Mouse (Mus musculus): ENCODE measurements around the gene Arhgef3.

- no peak for TF ChIP-seq EP300 (IDR thresholded peaks at IDR 0.05)
- TF ChIP-seq CTCF (IDR thresholded peaks at IDR 0.05), result no peak
These were observed 43.4 kb downstream of the Arhgef3 start for GRCm38 (mm10) chr14:27158133-27158532.

Measured in lung, postnatal 0 days (tissue).